Mouse (Mus musculus) kidney, postnatal 0 days (tissue): ENCODE data around the gene Rdh11. TPM values are rescaled to one million over a fixed set of nuclear protein-coding genes. Genes with fewer than 3 reads are reported as not detected.
A peak's percentile ranks its signal among the peaks of the same experiment; 100 is the strongest.
"Not testable (repeated sequence)": the region's sequence is repeated elsewhere in the genome, so short reads cannot be mapped to it uniquely, and the experiment has no call there.

Source experiments
- ATAC-seq: fragments of 200-750 bp; cut with Nextera tagmentation; replicated peaks from 2 replicates; pipeline ENCODE4 v1.8.0; 2017; ENCODE audit warnings: low read depth, moderate number of reproducible peaks, moderate TSS enrichment, moderate library complexity; ENCODE audit not compliant: low FRiP score
- DNase-seq: peaks from one replicate; pipeline ENCODE4 v3.0.0-alpha.2; 2016; ENCODE audit warnings: low spot score
- H3K27ac ChIP-seq: fragments of 300-500 bp; sonication (generic); 2 replicates; pipeline ENCODE4 v1.5.1; 2014; ENCODE audit warnings: mild to moderate bottlenecking
- H3K27me3 ChIP-seq: fragments of 300-500 bp; sonication (generic); 2 replicates; pipeline ENCODE4 v1.6.1; 2014; ENCODE audit warnings: low read length, mixed read lengths; ENCODE audit not compliant: insufficient read depth
- H3K36me3 ChIP-seq: fragments of 300-500 bp; sonication (generic); 2 replicates; pipeline ENCODE4 v1.6.1; 2014; ENCODE audit warnings: low read length, mixed read lengths; ENCODE audit not compliant: insufficient read depth
- H3K4me1 ChIP-seq: fragments of 300-500 bp; sonication (generic); replicated peaks from 2 replicates; pipeline ENCODE4 v1.6.1; 2014; ENCODE audit warnings: antibody characterized with exemption, low read length, mixed read lengths; ENCODE audit not compliant: insufficient read depth
- H3K4me2 ChIP-seq: fragments of 300-500 bp; sonication (generic); 2 replicates; pipeline ENCODE4 v1.6.1; 2014; ENCODE audit warnings: mild to moderate bottlenecking, low read length, moderate library complexity, mixed read lengths
- H3K4me3 ChIP-seq: fragments of 300-500 bp; sonication (generic); replicated peaks from 2 replicates; pipeline ENCODE4 v1.5.1; 2014; ENCODE audit warnings: low read depth, low read length
- H3K9ac ChIP-seq: fragments of 300-500 bp; sonication (generic); 2 replicates; pipeline ENCODE4 v1.6.1; 2014; ENCODE audit warnings: low read depth, low read length
- H3K9me3 ChIP-seq: fragments of 300-500 bp; sonication (generic); replicated peaks from 2 replicates; pipeline ENCODE4 v1.6.1; 2016; ENCODE audit warnings: low read length, inconsistent platforms, mixed read lengths
- CTCF ChIP-seq: IDR thresholded peaks from 2 replicates; pipeline ENCODE4 v1.5.1; 2016; ENCODE audit warnings: antibody characterized with exemption, low read depth, mild to moderate bottlenecking, moderate library complexity
- WGBS: fragments of 180-500 bp; shearing (Covaris S2); extraction: QIAGEN DNeasy Blood & Tissue Kit; methylation state at CpG from one replicate; pipeline ENCODE4 v1.1.7; 2014; 5-methylcytosine and 5-hydroxymethylcytosine counted together
- polyA plus RNA-seq: library from polyadenylated mRNA; unstranded; fragments of >200 nt; fragmentation: Nextera tagmentation; extraction: Ambion mirVana; gene quantifications from 2 replicates; pipeline ENCODE4 v1.2.1, GENCODE M21; 2015

Gene Rdh11
- polyA plus RNA-seq, 1 experiment from 2014 or later: 21.4 TPM

- no peak overlapping the region for H3K9ac ChIP-seq
- H3K9me3 ChIP-seq: no peaks in the 10 kb centered on the region
- TF ChIP-seq CTCF: no peak
- no peaks in the 10 kb centered on the region for H3K4me1 ChIP-seq
- H3K27ac ChIP-seq: no peak overlapping the region
- H3K36me3 ChIP-seq: no peaks in the 10 kb centered on the region
- DNase-seq: no peak
- no peak for ATAC-seq
- 76% methylated on average over 5 of the region's 5 CpGs for WGBS
- H3K4me3 ChIP-seq: no peak overlapping the region
- H3K4me2 ChIP-seq: no peak overlapping the region
- H3K27me3 ChIP-seq: no peaks in the 10 kb centered on the region
These were observed 5.0 kb upstream of the Rdh11 start for GRCm38 (mm10) chr12:79197105-79197504.

GRCm38 (mm10) chr12:79193441-79193840, 1.3 kb upstream of the Rdh11 start:
- WGBS: 5% methylated on average over 3 of the region's 3 CpGs
- H3K27ac ChIP-seq: no peak overlapping the region
- ATAC-seq: no peak
- peaks cover 8% of the 10 kb centered on the region for H3K4me1 ChIP-seq
- H3K9me3 ChIP-seq: no peaks in the 10 kb centered on the region
- peak; percentile 84 for TF ChIP-seq CTCF
- no peak overlapping the region for H3K4me3 ChIP-seq
- H3K9ac ChIP-seq: no peak overlapping the region
- DNase-seq: peak; percentile 89
- H3K36me3 ChIP-seq: no peaks in the 10 kb centered on the region
- no peak overlapping the region for H3K4me2 ChIP-seq
- no peaks in the 10 kb centered on the region for H3K27me3 ChIP-seq

- H3K4me1 ChIP-seq: peaks cover 8% of the 10 kb centered on the region
- H3K27me3 ChIP-seq: no peaks in the 10 kb centered on the region
- peak; percentile 78 for ATAC-seq
- peak overlapping the region; percentile 44 for H3K9ac ChIP-seq
- H3K9me3 ChIP-seq: no peaks in the 10 kb centered on the region
- peak; percentile 96 for DNase-seq
- H3K27ac ChIP-seq: no peak overlapping the region
- H3K36me3 ChIP-seq: peaks cover 11% of the 10 kb centered on the region; the same call in 1 of the 2 replicates
- TF ChIP-seq CTCF: peak; percentile 65
- peak overlapping the region; percentile 80 for H3K4me2 ChIP-seq
- H3K4me3 ChIP-seq: peak overlapping the region; percentile 43
- WGBS: 6% methylated on average over 14 of the region's 14 CpGs
These were observed 392 bp downstream of the Rdh11 start for GRCm38 (mm10) chr12:79191701-79192100.

GRCm38 (mm10) chr12:79190931-79191673, 991 bp downstream of the Rdh11 start:
- Histone ChIP-seq H3K36me3 (peaks cover 17% of the 10 kb centered on the region; the same call in 1 of the 2 replicates), H3K9me3 (no peaks in the 10 kb centered on the region), H3K4me3 (peak overlapping the region; percentile 43), H3K27ac (no peak overlapping the region), H3K27me3 (no peaks in the 10 kb centered on the region), H3K4me2 (peak overlapping the region; percentile 80), H3K9ac (peak overlapping the region; percentile 44), H3K4me1 (peaks cover 8% of the 10 kb centered on the region)
- ATAC-seq (peak; percentile 92), DNase-seq (peak; percentile 84)
- peak; percentile 33; the same call in 1 of the 2 replicates for TF ChIP-seq CTCF
- under 1% methylated on average over 18 of the region's 18 CpGs for WGBS

- not testable (repeated sequence) for H3K4me3 ChIP-seq, H3K27ac ChIP-seq, DNase-seq, H3K27me3 ChIP-seq, H3K9ac ChIP-seq, H3K9me3 ChIP-seq, H3K4me1 ChIP-seq, ATAC-seq, H3K4me2 ChIP-seq
- 95% methylated on average over 6 of the region's 6 CpGs for WGBS
- peaks cover 48% of the 10 kb centered on the region for H3K36me3 ChIP-seq
These were observed 6.9 kb downstream of the Rdh11 start for GRCm38 (mm10) chr12:79185160-79185559.

- Histone ChIP-seq H3K4me3 (no peak overlapping the region), H3K36me3 (peaks cover 17% of the 10 kb centered on the region; the same call in 1 of the 2 replicates), H3K27me3 (no peaks in the 10 kb centered on the region), H3K4me1 (peaks cover 6% of the 10 kb centered on the region; the same call in 1 of the 2 replicates), H3K4me2 (no peak overlapping the region), H3K27ac (no peak overlapping the region), H3K9me3 (no peaks in the 10 kb centered on the region), H3K9ac (no peak overlapping the region)
- 93% methylated on average over 5 of the region's 5 CpGs for WGBS
- DNase-seq: no peak
- no peak for ATAC-seq
- no peak for TF ChIP-seq CTCF
These were observed 16.1 kb downstream of the Rdh11 start for GRCm38 (mm10) chr12:79175998-79176397.
